ENCODE assay signal across 10 mouse cellular contexts in genomic region chr13:60177797-60178110, GRCm38 (mm10). TPM values are rescaled to one million over a fixed set of nuclear protein-coding genes. Genes with fewer than 3 reads are reported as not detected.
DNase-seq lines count a peak whose midpoint lies in the region; ATAC-seq and TF ChIP-seq lines count a peak whose summit lies in the region.
"Had no signal": no experiment of that assay in that cellular context is flagged by ENCODE, and none has a peak within 500 bp of the region (broad histone marks: within the 10 kb centered on the region; RNA-seq: fewer than 3 reads in every experiment).

No protein-coding gene starts in this region.

- H3K27ac ChIP-seq in kidney, adult 2 months (ENCODE audit: insufficient read depth, low read depth, low read length) = peak overlapping the region; percentile 93
- H3K27ac ChIP-seq in embryonic facial prominence, embryonic 11.5 days (replicated peaks; ENCODE audit: low read depth, low read length) = peak overlapping the region; percentile 100
- H3K27ac ChIP-seq in hindbrain, postnatal 0 days = peak overlapping the region; percentile 91; the same call in 1 of the 2 replicates
- no peak overlapping the region for H3K27ac ChIP-seq in midbrain, embryonic 16.5 days (ENCODE audit: low read length)

- H3K4me3 ChIP-seq in kidney, adult 2 months (ENCODE audit: insufficient read depth, low read depth, low read length) = peak overlapping the region; percentile 80
- peak overlapping the region; percentile 26 for H3K4me3 ChIP-seq in embryonic facial prominence, embryonic 11.5 days (ENCODE audit: low read depth, low read length)
- peak overlapping the region; percentile 77 for H3K4me3 ChIP-seq in hindbrain, postnatal 0 days (ENCODE audit: low read length)
- peak overlapping the region; percentile 75 for H3K4me3 ChIP-seq in midbrain, embryonic 16.5 days (ENCODE audit: low read depth, low read length)

- peaks cover 4% of the 10 kb centered on the region for H3K4me1 ChIP-seq in kidney, adult 2 months (ENCODE audit: control insufficient read depth, insufficient read depth, low read length)
- no peaks in the 10 kb centered on the region; the same call in 1 of the 2 replicates for H3K4me1 ChIP-seq in embryonic facial prominence, embryonic 11.5 days (ENCODE audit: control insufficient read depth, insufficient read depth, low read length)
- no peaks in the 10 kb centered on the region; the same call in 1 of the 2 replicates for H3K4me1 ChIP-seq in hindbrain, postnatal 0 days (ENCODE audit: insufficient read depth, low read length)
- H3K4me1 ChIP-seq in midbrain, embryonic 16.5 days (ENCODE audit: control insufficient read depth, insufficient read depth, low read length) = peaks cover 21% of the 10 kb centered on the region

- no peaks in the 10 kb centered on the region for H3K9me3 ChIP-seq in embryonic facial prominence, embryonic 11.5 days (replicated peaks; ENCODE audit: control insufficient read depth, low read length)
- no peaks in the 10 kb centered on the region for H3K9me3 ChIP-seq in hindbrain, postnatal 0 days (ENCODE audit: low read length)
- H3K9me3 ChIP-seq in midbrain, embryonic 16.5 days (replicated peaks; ENCODE audit: control insufficient read depth, low read length, poor library complexity, severe bottlenecking) = no peaks in the 10 kb centered on the region

- peak overlapping the region; percentile 49; the same call in 1 of the 2 replicates for H3K9ac ChIP-seq in embryonic facial prominence, embryonic 11.5 days (replicated peaks; ENCODE audit: low read length)
- H3K9ac ChIP-seq in hindbrain, postnatal 0 days (replicated peaks; ENCODE audit: low read length) = peak overlapping the region; percentile 85; the same call in 1 of the 2 replicates
- no peak overlapping the region; the same call in 1 of the 2 replicates for H3K9ac ChIP-seq in midbrain, embryonic 16.5 days (ENCODE audit: low read depth, low read length)

- WGBS in kidney, adult 2 months = under 1% methylated on average over 13 of the region's 13 CpGs
- WGBS in embryonic facial prominence, embryonic 11.5 days = 0% methylated on average over 13 of the region's 13 CpGs
- WGBS in hindbrain, postnatal 0 days = 1% methylated on average over 13 of the region's 13 CpGs
- WGBS in midbrain, embryonic 16.5 days = under 1% methylated on average over 13 of the region's 13 CpGs

- DNase-seq in kidney, adult 2 months = no peak
- DNase-seq in kidney, postnatal 4 days = no peak
- DNase-seq in embryonic facial prominence, embryonic 11.5 days (ENCODE audit: low spot score) = no peak
- no peak for DNase-seq in hindbrain, postnatal 0 days (ENCODE audit: low spot score)
- DNase-seq in cerebellum, postnatal 25 days = no peak
- DNase-seq in ovary, postnatal 36 days (ENCODE audit: low spot score) = no peak

- no peaks in the 10 kb centered on the region for H3K36me3 ChIP-seq in kidney, adult 2 months (ENCODE audit: control insufficient read depth, insufficient read depth, low read length)
- H3K36me3 ChIP-seq in embryonic facial prominence, embryonic 11.5 days (replicated peaks; ENCODE audit: control insufficient read depth, insufficient read depth, low read depth, low read length) = no peaks in the 10 kb centered on the region
- no peaks in the 10 kb centered on the region for H3K36me3 ChIP-seq in hindbrain, postnatal 0 days (ENCODE audit: insufficient read depth, low read length)
- H3K36me3 ChIP-seq in midbrain, embryonic 16.5 days (ENCODE audit: control insufficient read depth, insufficient read depth, low read length) = no peaks in the 10 kb centered on the region

- no peak for TF ChIP-seq CTCF in kidney, adult 2 months (conservative IDR thresholded peaks at IDR 0.05; ENCODE audit: insufficient read depth, insufficient read length, low read depth, low read length)
- TF ChIP-seq CTCF in hindbrain, postnatal 0 days (IDR thresholded peaks at IDR 0.05; ENCODE audit: low read depth) = no peak

- TF ChIP-seq POLR2A in kidney, adult 2 months (IDR thresholded peaks at IDR 0.05; ENCODE audit: low read depth, low read length) = peak; percentile 7

- ATAC-seq in embryonic facial prominence, embryonic 11.5 days (replicated peaks; ENCODE audit: insufficient number of reproducible peaks, low FRiP score, low TSS enrichment, low read depth) = no peak
- ATAC-seq in hindbrain, postnatal 0 days = no peak
- no peak for ATAC-seq in midbrain, embryonic 16.5 days
- no peak for ATAC-seq in inflammation-experienced regulatory T-cells, adult 6 months

- peak overlapping the region; percentile 74 for H3K4me2 ChIP-seq in embryonic facial prominence, embryonic 11.5 days (ENCODE audit: low read depth, low read length)
- peak overlapping the region; percentile 85 for H3K4me2 ChIP-seq in hindbrain, postnatal 0 days (ENCODE audit: low read depth, low read length)
- H3K4me2 ChIP-seq in midbrain, embryonic 16.5 days (ENCODE audit: low read length) = peak overlapping the region; percentile 96

- no peaks in the 10 kb centered on the region for H3K27me3 ChIP-seq in kidney, adult 2 months (replicated peaks; ENCODE audit: control insufficient read depth, insufficient read depth, low read length)
- no peaks in the 10 kb centered on the region for H3K27me3 ChIP-seq in embryonic facial prominence, embryonic 11.5 days (ENCODE audit: control insufficient read depth, insufficient read depth, low read length)
- no peaks in the 10 kb centered on the region for H3K27me3 ChIP-seq in hindbrain, postnatal 0 days (ENCODE audit: insufficient read depth, low read length)
- no peaks in the 10 kb centered on the region for H3K27me3 ChIP-seq in midbrain, embryonic 16.5 days (ENCODE audit: control insufficient read depth, insufficient read depth, low read depth, low read length)

RNA-seq across cellular contexts. Expression of gene Gas1, which starts 0.6 kb away (rescaled TPM):
- polyA plus RNA-seq in kidney, adult 2 months (2012; rRNA removed) = 31.1 and 53.9 TPM in 2 replicates
- polyA plus RNA-seq in embryonic facial prominence, embryonic 11.5 days (2014; fragmentation: Nextera tagmentation; extraction: Ambion mirVana) = 151 and 157 TPM in 2 replicates
- total RNA-seq in hindbrain, postnatal 0 days (2014; rRNA removed) = 60.3 and 81.2 TPM in 2 replicates
- polyA plus RNA-seq in hindbrain, postnatal 0 days (2015; fragmentation: Nextera tagmentation; extraction: Ambion mirVana) = 16.5 and 17.3 TPM in 2 replicates
- 9.2 and 10.1 TPM in 2 replicates for polyA plus RNA-seq in midbrain, embryonic 16.5 days (2015; fragmentation: Nextera tagmentation; extraction: Ambion mirVana)
- polyA plus RNA-seq in inflammation-experienced regulatory T-cells, adult 6 months (2017; shearing (Covaris generic)) = not detected
- total RNA-seq: common myeloid progenitor, adult 5-6 weeks; MEL had no signal

Comparison
In these comparisons a context has a peak if more than half of its experiments do, and no peak if none do; other contexts are left out.
1. H3K4me3 ChIP-seq: peak in every context shown above with its lines; median percentile 80 in kidney, adult 2 months; 77 in hindbrain, postnatal 0 days; 75 in midbrain, embryonic 16.5 days; 26 in embryonic facial prominence, embryonic 11.5 days.
2. RNA of gene Gas1, which starts 0.6 kb away (polyA plus RNA-seq): 151 to 157 TPM in embryonic facial prominence, embryonic 11.5 days, 31.1 to 53.9 TPM in kidney, adult 2 months, 16.5 to 17.3 TPM in hindbrain, postnatal 0 days and 9.2 to 10.1 TPM in midbrain, embryonic 16.5 days; not detected in inflammation-experienced regulatory T-cells, adult 6 months; every median in the first group is over 10 times any median in the second.
3. Peak in every context shown above with its lines, with median percentiles within 50 percentile points of each other: H3K4me2 ChIP-seq.